Mouse (Mus musculus): Measurements from ENCODE around the gene Pde4b. TPM values are rescaled to one million over a fixed set of nuclear protein-coding genes. Genes with fewer than 3 reads are reported as not detected.

The Pde4b gene
- polyA plus RNA-seq, 1 experiment from 2014 or later: 44.5 TPM

DNA sequence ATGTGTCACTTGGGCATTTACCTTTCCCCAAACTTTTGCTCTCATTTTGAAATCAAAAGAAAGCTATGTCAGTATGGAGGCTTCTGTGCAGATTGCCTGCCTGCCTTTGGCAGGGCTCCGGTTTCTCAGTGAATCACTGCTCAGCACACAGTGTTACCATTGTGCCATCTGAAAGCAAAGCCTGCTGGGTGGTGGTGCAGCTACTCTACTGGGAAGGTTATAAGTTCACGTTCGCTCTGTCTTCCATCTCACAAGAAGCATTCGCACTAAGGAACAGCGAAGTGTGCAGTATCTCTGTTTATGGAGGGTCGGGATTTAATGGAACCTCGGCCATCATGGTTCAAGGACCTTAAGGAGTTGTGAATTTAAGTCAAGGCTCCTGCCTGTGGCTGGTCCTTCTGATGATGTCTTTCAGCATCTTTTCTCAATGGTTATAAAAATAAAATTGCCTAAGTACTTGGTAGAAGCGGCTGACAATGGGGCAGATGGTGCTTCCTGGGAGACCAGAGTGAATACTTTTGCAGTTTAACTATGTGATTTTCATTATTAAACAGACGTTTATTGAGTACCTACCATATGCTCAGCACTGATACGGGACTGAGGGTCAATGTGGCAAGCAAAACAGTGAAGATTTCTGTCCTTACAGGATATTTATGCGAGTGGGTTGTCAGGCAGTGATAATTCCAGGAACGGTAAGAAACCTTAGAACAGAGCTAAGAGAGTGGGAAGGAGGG lies 152.5 kb downstream of the Pde4b start:
- Histone ChIP-seq H3K9ac (replicated peaks; ENCODE audit: low read depth) (no peak overlapping the region), H3K9me3 (ENCODE audit: low read length) (no peaks in the 10 kb centered on the region), H3K4me1 (ENCODE audit: insufficient read depth, low read depth, low read length) (no peaks in the 10 kb centered on the region), H3K36me3 (ENCODE audit: insufficient read depth, low read length) (no peaks in the 10 kb centered on the region), H3K27ac (ENCODE audit: low read length) (no peak overlapping the region), H3K4me2 (replicated peaks; ENCODE audit: low read depth, low read length) (no peak overlapping the region), H3K4me3 (ENCODE audit: low read depth, low read length) (no peak overlapping the region), H3K27me3 (replicated peaks; ENCODE audit: insufficient read depth, low read length) (no peaks in the 10 kb centered on the region)
- WGBS: 71% methylated on average over 12 of the region's 12 CpGs
- ATAC-seq: no peak
- no peak for DNase-seq (ENCODE audit: low spot score)
- TF ChIP-seq CTCF (IDR thresholded peaks at IDR 0.05): no peak
- TF ChIP-seq EP300 (IDR thresholded peaks at IDR 0.05): no peak

DNA sequence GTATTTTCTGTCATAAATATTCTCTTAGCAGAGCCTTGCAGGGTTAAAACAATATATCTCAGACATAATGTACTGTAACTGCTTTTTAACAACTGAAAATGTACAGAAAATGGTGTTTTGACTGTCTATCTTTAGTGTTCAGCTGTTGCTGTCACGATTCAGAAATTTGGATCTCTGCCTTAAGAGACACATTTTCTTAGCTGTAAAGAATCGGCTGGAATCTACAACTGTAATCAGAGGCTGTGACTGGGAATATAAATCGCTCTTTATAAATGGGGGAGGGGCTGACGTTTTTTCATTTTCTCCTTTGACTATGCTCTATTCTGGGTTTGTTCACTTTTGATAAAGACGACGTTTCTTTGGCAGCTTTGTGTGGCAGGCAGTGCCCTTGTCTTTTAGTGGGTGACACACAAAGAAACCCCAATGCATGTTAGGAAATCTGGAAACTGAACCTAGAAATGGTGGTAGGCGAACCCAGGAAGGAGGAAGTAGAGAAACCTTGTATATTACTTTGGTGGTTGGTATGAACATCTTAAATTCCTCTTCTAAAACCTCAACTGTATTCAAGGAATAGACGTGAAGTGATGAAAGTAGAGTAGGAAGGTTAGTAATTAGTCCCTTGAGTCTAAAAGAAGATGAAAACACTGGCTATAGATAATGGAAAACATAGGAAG lies 153.5 kb downstream of the Pde4b start:
- H3K9ac ChIP-seq (replicated peaks; ENCODE audit: low read depth): no peak overlapping the region
- H3K27me3 ChIP-seq (replicated peaks; ENCODE audit: insufficient read depth, low read length): no peaks in the 10 kb centered on the region
- no peak overlapping the region for H3K27ac ChIP-seq (ENCODE audit: low read length)
- H3K4me1 ChIP-seq (ENCODE audit: insufficient read depth, low read depth, low read length): no peaks in the 10 kb centered on the region
- DNase-seq (ENCODE audit: low spot score) (no peak), ATAC-seq (no peak)
- TF ChIP-seq CTCF (IDR thresholded peaks at IDR 0.05): no peak
- TF ChIP-seq EP300 (IDR thresholded peaks at IDR 0.05): no peak
- H3K4me2 ChIP-seq (replicated peaks; ENCODE audit: low read depth, low read length): no peak overlapping the region
- H3K36me3 ChIP-seq (ENCODE audit: insufficient read depth, low read length): no peaks in the 10 kb centered on the region
- no peaks in the 10 kb centered on the region for H3K9me3 ChIP-seq (ENCODE audit: low read length)
- 56% methylated on average over 8 of the region's 8 CpGs for WGBS
- H3K4me3 ChIP-seq (ENCODE audit: low read depth, low read length): no peak overlapping the region

DNA sequence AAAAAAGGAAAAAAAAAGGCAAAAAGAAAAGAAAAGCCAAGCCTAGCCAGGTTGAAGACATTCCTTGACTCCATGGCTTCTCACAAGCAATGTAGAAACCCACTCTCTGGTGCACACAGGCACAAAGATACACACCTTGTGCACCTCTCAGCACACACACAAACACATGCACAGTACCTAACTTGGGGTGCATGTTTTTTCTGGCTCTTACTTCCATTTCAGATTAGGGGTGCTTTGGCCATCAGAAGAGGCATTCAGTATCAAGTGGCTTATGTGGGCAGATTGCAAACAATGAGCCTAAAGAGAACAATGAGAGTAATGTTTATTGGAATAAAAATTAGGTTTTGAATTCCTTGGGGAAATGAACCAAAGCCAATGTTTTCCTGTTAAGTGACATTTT lies 166.7 kb downstream of the Pde4b start:
- H3K27ac ChIP-seq (ENCODE audit: low read length): no peak overlapping the region
- H3K36me3 ChIP-seq (ENCODE audit: insufficient read depth, low read length): no peaks in the 10 kb centered on the region
- no peak overlapping the region for H3K4me3 ChIP-seq (ENCODE audit: low read depth, low read length)
- no peak for ATAC-seq
- TF ChIP-seq EP300 (IDR thresholded peaks at IDR 0.05) (no peak), CTCF (IDR thresholded peaks at IDR 0.05) (no peak)
- H3K27me3 ChIP-seq (replicated peaks; ENCODE audit: insufficient read depth, low read length): no peaks in the 10 kb centered on the region
- peak overlapping the region; percentile 46 for H3K4me2 ChIP-seq (replicated peaks; ENCODE audit: low read depth, low read length)
- H3K4me1 ChIP-seq (ENCODE audit: insufficient read depth, low read depth, low read length): no peaks in the 10 kb centered on the region; the same call in 1 of the 2 replicates
- H3K9ac ChIP-seq (replicated peaks; ENCODE audit: low read depth): no peak overlapping the region
- no peaks in the 10 kb centered on the region for H3K9me3 ChIP-seq (ENCODE audit: low read length)
- no peak for DNase-seq (ENCODE audit: low spot score)

DNA sequence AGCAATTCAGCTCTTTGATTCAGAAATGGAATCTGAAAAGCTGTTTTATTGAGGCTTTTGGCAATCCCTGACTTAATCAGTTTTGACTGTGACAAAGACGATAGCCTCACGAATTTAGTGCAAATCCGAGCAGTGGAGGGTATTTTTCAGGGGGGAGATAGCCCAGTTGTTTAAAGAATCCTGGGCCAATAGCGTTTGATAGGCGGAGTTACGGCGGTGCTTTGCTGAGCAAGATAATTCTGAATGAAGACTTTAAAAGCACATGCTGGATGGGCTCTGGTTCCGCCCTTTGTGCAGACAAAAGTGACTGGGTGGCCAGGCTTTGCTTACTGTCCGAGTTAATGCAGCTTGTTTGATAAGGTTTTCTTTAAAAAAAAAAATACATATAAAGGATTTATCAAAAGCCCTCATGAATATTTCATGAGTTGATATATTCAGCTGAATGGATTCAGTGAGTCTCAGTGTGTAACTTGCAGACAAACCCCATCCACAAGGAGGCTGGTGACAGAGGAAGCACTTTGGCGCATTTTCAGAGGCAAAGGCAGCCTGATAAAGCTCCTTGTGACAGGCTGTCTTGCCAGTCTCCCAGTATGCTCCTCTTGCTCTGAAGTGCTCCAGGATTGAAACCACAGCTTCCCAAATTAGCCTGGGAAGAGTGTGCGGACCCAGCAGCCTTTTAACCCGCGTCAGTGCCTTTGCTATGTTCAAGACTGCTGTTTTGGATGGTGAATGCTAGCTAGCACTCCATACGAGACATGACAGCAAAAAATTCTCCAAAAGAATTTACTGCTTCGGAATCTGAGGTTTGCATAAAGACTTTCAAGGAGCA lies 167.3 kb downstream of the Pde4b start:
- Histone ChIP-seq H3K36me3 (ENCODE audit: insufficient read depth, low read length) (no peaks in the 10 kb centered on the region), H3K4me3 (ENCODE audit: low read depth, low read length) (0 out of 2 replicates have a peak overlapping the region, but pooled peaks have one; percentile 8), H3K9me3 (ENCODE audit: low read length) (no peaks in the 10 kb centered on the region), H3K4me2 (replicated peaks; ENCODE audit: low read depth, low read length) (peak overlapping the region; percentile 46), H3K27me3 (replicated peaks; ENCODE audit: insufficient read depth, low read length) (no peaks in the 10 kb centered on the region), H3K9ac (replicated peaks; ENCODE audit: low read depth) (no peak overlapping the region), H3K4me1 (ENCODE audit: insufficient read depth, low read depth, low read length) (no peaks in the 10 kb centered on the region; the same call in 1 of the 2 replicates), H3K27ac (ENCODE audit: low read length) (no peak overlapping the region; the same call in 1 of the 2 replicates)
- TF ChIP-seq CTCF (IDR thresholded peaks at IDR 0.05) (no peak), EP300 (IDR thresholded peaks at IDR 0.05) (no peak)
- WGBS: 6% methylated on average over 15 of the region's 15 CpGs
- no peak for ATAC-seq
- peak; percentile 19 for DNase-seq (ENCODE audit: low spot score)

DNA sequence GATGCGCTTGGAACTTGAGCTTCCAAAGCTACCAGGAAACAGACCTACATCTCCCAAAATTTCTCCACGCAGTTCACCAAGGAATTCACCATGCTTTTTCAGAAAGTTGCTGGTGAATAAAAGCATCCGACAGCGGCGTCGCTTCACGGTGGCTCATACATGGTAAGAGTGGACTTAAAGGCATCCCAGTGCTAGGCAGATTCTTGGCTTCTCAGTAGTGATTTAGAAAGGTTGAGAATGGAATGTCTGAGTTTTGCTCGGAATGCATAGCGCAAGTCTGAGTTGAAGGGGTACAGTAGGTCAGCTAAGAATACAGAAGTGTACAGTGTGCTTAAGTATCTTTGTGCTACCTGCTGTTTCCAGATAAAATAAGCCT lies 167.9 kb downstream of the Pde4b start:
- Histone ChIP-seq H3K27ac (ENCODE audit: low read length) (no peak overlapping the region; the same call in 1 of the 2 replicates), H3K4me2 (replicated peaks; ENCODE audit: low read depth, low read length) (peak overlapping the region; percentile 46), H3K4me1 (ENCODE audit: insufficient read depth, low read depth, low read length) (no peaks in the 10 kb centered on the region; the same call in 1 of the 2 replicates), H3K27me3 (replicated peaks; ENCODE audit: insufficient read depth, low read length) (no peaks in the 10 kb centered on the region), H3K4me3 (ENCODE audit: low read depth, low read length) (no peak overlapping the region), H3K9me3 (ENCODE audit: low read length) (no peaks in the 10 kb centered on the region), H3K9ac (replicated peaks; ENCODE audit: low read depth) (no peak overlapping the region), H3K36me3 (ENCODE audit: insufficient read depth, low read length) (no peaks in the 10 kb centered on the region)
- TF ChIP-seq EP300 (IDR thresholded peaks at IDR 0.05): no peak
- TF ChIP-seq CTCF (IDR thresholded peaks at IDR 0.05): no peak
- 30% methylated on average over 9 of the region's 9 CpGs for WGBS
- peak; percentile 6 for DNase-seq (ENCODE audit: low spot score)
- ATAC-seq: peak; percentile 32; the same call in 1 of the 2 replicates

Data from lung, postnatal 0 days (tissue).